Mouse (Mus musculus) cerebellum, adult 11-12 months (tissue): ENCODE data around the gene Spryd4.
"Not testable (repeated sequence)": the region's sequence is repeated elsewhere in the genome, so short reads cannot be mapped to it uniquely, and the experiment has no call there.

ENCODE experiments used
- DNase-seq: peaks from one replicate; pipeline ENCODE4 v3.0.0; 2022

Spryd4 gene

GRCm38 (mm10) chr10:128185277-128185940 is 26.2 kb downstream of the Spryd4 start:
- DNase-seq = no peak

DNA sequence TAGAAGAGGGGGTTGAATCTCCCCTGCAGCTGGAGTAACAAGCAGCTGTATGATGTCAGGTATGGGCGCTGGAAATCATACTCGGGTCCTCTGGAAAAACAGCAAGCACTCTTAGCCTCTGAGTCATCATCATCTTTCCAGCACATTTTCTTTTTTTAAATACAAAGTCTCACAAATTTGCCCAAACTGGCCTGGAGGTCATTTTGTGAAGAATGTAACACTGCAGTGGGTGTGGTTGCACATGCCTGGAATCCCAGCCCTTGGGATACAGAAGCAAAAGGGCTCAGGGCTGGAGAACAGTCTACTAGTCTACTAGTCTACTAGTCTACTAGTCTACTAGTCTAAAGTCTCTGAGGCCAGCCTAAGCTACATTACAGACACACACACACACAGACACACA is 27.3 kb downstream of the Spryd4 start:
- DNase-seq = no peak

DNA sequence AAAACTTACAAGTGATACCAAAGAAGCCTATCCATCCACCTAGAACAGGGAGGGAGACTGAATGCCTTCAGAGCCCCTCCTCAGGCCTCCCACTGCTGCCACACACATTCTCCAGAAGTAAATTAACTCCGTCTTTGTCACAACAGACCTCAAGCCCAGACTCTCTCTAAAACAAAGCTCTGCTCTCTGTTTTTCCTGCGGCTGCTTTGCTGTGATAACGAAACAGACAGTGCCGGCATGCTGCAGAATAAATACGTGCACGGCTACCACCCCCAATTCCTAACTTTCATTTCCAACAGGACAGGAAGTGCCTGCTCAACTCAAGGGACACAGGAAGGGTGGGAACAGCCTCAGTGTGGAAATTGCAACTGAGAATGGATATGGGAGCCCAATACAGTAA is 31.6 kb downstream of the Spryd4 start, which contains the start of gene Rbms2:
Gene Rbms2 (minus strand): TSS at position 309 of the 400 bp plus-strand sequence.
- no peak for DNase-seq

GRCm38 (mm10) chr10:128177316-128177715 is 34.3 kb downstream of the Spryd4 start:
- DNase-seq = no peak

- DNase-seq = peak; percentile 57
These were observed 35.4 kb downstream of the Spryd4 start for GRCm38 (mm10) chr10:128175996-128176755.

- no peak for DNase-seq
These were observed 36.3 kb downstream of the Spryd4 start for GRCm38 (mm10) chr10:128175302-128175701.

- not testable (repeated sequence) for DNase-seq
These were observed 40.3 kb downstream of the Spryd4 start for GRCm38 (mm10) chr10:128171348-128171747.

DNA sequence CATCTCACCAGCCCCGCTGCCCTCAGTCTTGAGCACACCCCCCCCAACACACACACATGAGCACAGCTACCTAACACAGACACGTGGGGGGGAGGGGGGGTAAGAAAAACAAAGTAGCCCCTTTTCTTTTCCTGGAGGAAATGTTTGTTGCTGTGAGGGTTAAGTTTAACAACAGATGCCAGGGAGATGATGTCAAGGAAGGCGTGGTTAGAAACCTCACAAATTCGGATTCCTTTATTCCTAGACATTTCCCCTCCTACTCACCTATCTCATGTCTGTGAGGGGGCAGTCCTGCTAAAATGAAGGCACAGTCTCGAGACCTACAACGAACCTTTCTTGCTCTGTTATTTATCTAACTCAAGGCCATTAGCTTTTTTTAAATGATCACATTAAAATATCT is 44.5 kb downstream of the Spryd4 start:
- no peak for DNase-seq

DNA sequence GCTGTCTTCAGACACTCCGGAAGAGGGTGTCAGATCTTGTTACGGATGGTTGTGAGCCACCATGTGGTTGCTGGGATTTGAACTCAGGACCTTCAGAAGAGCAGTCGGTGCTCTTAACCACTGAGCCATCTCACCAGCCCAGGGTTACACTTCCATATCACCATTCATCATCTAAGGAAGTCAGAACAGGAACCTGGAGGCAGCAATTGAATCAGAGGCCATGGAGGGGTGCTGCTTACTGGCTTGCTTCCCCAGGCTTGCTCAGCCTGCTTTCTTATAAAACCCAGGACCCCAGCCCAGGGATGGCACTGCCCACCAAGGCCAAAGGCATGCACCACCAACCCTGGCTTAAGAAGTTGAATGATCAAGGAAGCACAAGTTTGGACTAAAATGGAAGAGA is 45.9 kb downstream of the Spryd4 start:
- not testable (repeated sequence) for DNase-seq
